Mouse (Mus musculus): ENCODE measurements at regions not wholly inside any gene's neighbourhood (a gene's known extent, or its start where the extent isn't known, plus 50 kb on each side); places are given as distances from the start of the nearest gene placed in this dataset.

- TF ChIP-seq CTCF (IDR thresholded peaks at IDR 0.05), result no peak
- Histone ChIP-seq H3K36me3 (ENCODE audit: insufficient read depth, low read length) (no peaks in the 10 kb centered on the region), H3K4me1 (ENCODE audit: insufficient read depth, low read length) (no peaks in the 10 kb centered on the region), H3K4me2 (ENCODE audit: low read depth, low read length, poor library complexity, severe bottlenecking) (no peak overlapping the region), H3K27me3 (ENCODE audit: insufficient read depth, low read length) (no peaks in the 10 kb centered on the region), H3K4me3 (ENCODE audit: low read depth, low read length) (no peak overlapping the region), H3K27ac (ENCODE audit: low read depth, low read length) (no peak overlapping the region), H3K9ac (replicated peaks; ENCODE audit: low read length, poor library complexity, severe bottlenecking) (no peak overlapping the region), H3K9me3 (ENCODE audit: low read length) (no peaks in the 10 kb centered on the region)
- no peak for ATAC-seq (ENCODE audit: low FRiP score)
- DNase-seq (ENCODE audit: low spot score), result no peak
- 94% methylated on average over 4 of the region's 4 CpGs for WGBS
Observed at GRCm38 (mm10) chr8:34496751-34497150, 385.2 kb upstream of the Gm10131 start.

GRCm38 (mm10) chr8:34495974-34496373, 384.4 kb upstream of the Gm10131 start:
- DNase-seq (ENCODE audit: low spot score) (no peak), ATAC-seq (ENCODE audit: low FRiP score) (no peak)
- no peak for TF ChIP-seq CTCF (IDR thresholded peaks at IDR 0.05)
- Histone ChIP-seq H3K9me3 (ENCODE audit: low read length) (no peaks in the 10 kb centered on the region), H3K9ac (replicated peaks; ENCODE audit: low read length, poor library complexity, severe bottlenecking) (no peak overlapping the region), H3K4me2 (ENCODE audit: low read depth, low read length, poor library complexity, severe bottlenecking) (no peak overlapping the region), H3K4me1 (ENCODE audit: insufficient read depth, low read length) (no peaks in the 10 kb centered on the region), H3K36me3 (ENCODE audit: insufficient read depth, low read length) (no peaks in the 10 kb centered on the region), H3K27ac (ENCODE audit: low read depth, low read length) (no peak overlapping the region), H3K27me3 (ENCODE audit: insufficient read depth, low read length) (no peaks in the 10 kb centered on the region), H3K4me3 (ENCODE audit: low read depth, low read length) (no peak overlapping the region)
- WGBS, result 94% methylated on average over 4 of the region's 4 CpGs

GRCm38 (mm10) chr8:34488746-34489400, 377.3 kb upstream of the Gm10131 start:
- H3K4me3 ChIP-seq (ENCODE audit: low read depth, low read length), result no peak overlapping the region
- H3K27me3 ChIP-seq (ENCODE audit: insufficient read depth, low read length), result no peaks in the 10 kb centered on the region; the same call in 1 of the 2 replicates
- no peak for TF ChIP-seq CTCF (IDR thresholded peaks at IDR 0.05)
- H3K4me2 ChIP-seq (ENCODE audit: low read depth, low read length, poor library complexity, severe bottlenecking), result no peak overlapping the region
- no peak for ATAC-seq (ENCODE audit: low FRiP score)
- H3K9ac ChIP-seq (replicated peaks; ENCODE audit: low read length, poor library complexity, severe bottlenecking), result no peak overlapping the region
- H3K27ac ChIP-seq (ENCODE audit: low read depth, low read length), result no peak overlapping the region
- 68% methylated on average over 7 of the region's 7 CpGs for WGBS
- no peaks in the 10 kb centered on the region for H3K36me3 ChIP-seq (ENCODE audit: insufficient read depth, low read length)
- no peaks in the 10 kb centered on the region for H3K4me1 ChIP-seq (ENCODE audit: insufficient read depth, low read length)
- no peaks in the 10 kb centered on the region for H3K9me3 ChIP-seq (ENCODE audit: low read length)
- no peak for DNase-seq (ENCODE audit: low spot score)

GRCm38 (mm10) chr8:34486433-34487096, 375.0 kb upstream of the Gm10131 start:
- Histone ChIP-seq H3K36me3 (ENCODE audit: insufficient read depth, low read length) (no peaks in the 10 kb centered on the region), H3K4me3 (ENCODE audit: low read depth, low read length) (no peak overlapping the region), H3K27me3 (ENCODE audit: insufficient read depth, low read length) (no peaks in the 10 kb centered on the region; the same call in 1 of the 2 replicates), H3K4me1 (ENCODE audit: insufficient read depth, low read length) (no peaks in the 10 kb centered on the region), H3K4me2 (ENCODE audit: low read depth, low read length, poor library complexity, severe bottlenecking) (no peak overlapping the region), H3K27ac (ENCODE audit: low read depth, low read length) (no peak overlapping the region), H3K9me3 (ENCODE audit: low read length) (no peaks in the 10 kb centered on the region), H3K9ac (replicated peaks; ENCODE audit: low read length, poor library complexity, severe bottlenecking) (no peak overlapping the region)
- DNase-seq (ENCODE audit: low spot score) (no peak), ATAC-seq (ENCODE audit: low FRiP score) (no peak)
- TF ChIP-seq CTCF (IDR thresholded peaks at IDR 0.05), result no peak
- 50% methylated on average over 17 of the region's 17 CpGs for WGBS

- no peaks in the 10 kb centered on the region for H3K36me3 ChIP-seq (ENCODE audit: insufficient read depth, low read length)
- WGBS, result 96% methylated on average over 9 of the region's 9 CpGs
- ATAC-seq (ENCODE audit: low FRiP score) (no peak), DNase-seq (ENCODE audit: low spot score) (no peak)
- no peaks in the 10 kb centered on the region for H3K4me1 ChIP-seq (ENCODE audit: insufficient read depth, low read length)
- no peaks in the 10 kb centered on the region for H3K9me3 ChIP-seq (ENCODE audit: low read length)
- no peak overlapping the region for H3K27ac ChIP-seq (ENCODE audit: low read depth, low read length)
- H3K9ac ChIP-seq (replicated peaks; ENCODE audit: low read length, poor library complexity, severe bottlenecking), result no peak overlapping the region
- H3K4me2 ChIP-seq (ENCODE audit: low read depth, low read length, poor library complexity, severe bottlenecking), result no peak overlapping the region
- no peak for TF ChIP-seq CTCF (IDR thresholded peaks at IDR 0.05)
- H3K4me3 ChIP-seq (ENCODE audit: low read depth, low read length), result no peak overlapping the region
- H3K27me3 ChIP-seq (ENCODE audit: insufficient read depth, low read length), result no peaks in the 10 kb centered on the region; the same call in 1 of the 2 replicates
Observed at GRCm38 (mm10) chr8:34485905-34486304, 374.4 kb upstream of the Gm10131 start.

- 84% methylated on average over 6 of the region's 6 CpGs for WGBS
- DNase-seq (ENCODE audit: low spot score) (no peak), ATAC-seq (ENCODE audit: low FRiP score) (no peak)
- Histone ChIP-seq H3K4me2 (ENCODE audit: low read depth, low read length, poor library complexity, severe bottlenecking) (no peak overlapping the region), H3K4me1 (ENCODE audit: insufficient read depth, low read length) (no peaks in the 10 kb centered on the region), H3K9me3 (ENCODE audit: low read length) (no peaks in the 10 kb centered on the region), H3K27ac (ENCODE audit: low read depth, low read length) (no peak overlapping the region), H3K9ac (replicated peaks; ENCODE audit: low read length, poor library complexity, severe bottlenecking) (no peak overlapping the region), H3K36me3 (ENCODE audit: insufficient read depth, low read length) (no peaks in the 10 kb centered on the region), H3K4me3 (ENCODE audit: low read depth, low read length) (no peak overlapping the region), H3K27me3 (ENCODE audit: insufficient read depth, low read length) (no peaks in the 10 kb centered on the region; the same call in 1 of the 2 replicates)
- no peak for TF ChIP-seq CTCF (IDR thresholded peaks at IDR 0.05)
Observed at GRCm38 (mm10) chr8:34485346-34485745, 373.8 kb upstream of the Gm10131 start.
